Mouse (Mus musculus): ENCODE results near the gene Megf11.

GRCm38 (mm10) chr9:64577156-64577555 is 191.7 kb downstream of the Megf11 start:
- no peak for TF ChIP-seq GATA1 (IDR thresholded peaks at IDR 0.05; ENCODE audit: borderline replicate concordance, low read length)
- no peak for TF ChIP-seq FLI1 (IDR thresholded peaks at IDR 0.05; ENCODE audit: low read length)

Measured in megakaryocyte, embryonic 14.5 days (primary cell).